Mouse (Mus musculus): ENCODE data around the gene Rasa1. TPM values are rescaled to one million over a fixed set of nuclear protein-coding genes. Genes with fewer than 3 reads are reported as not detected.

The Rasa1 gene
- polyA plus RNA-seq (2016; fragmentation: Nextera tagmentation; extraction: Ambion mirVana), result 47.3 and 48.8 TPM in 2 replicates

DNA sequence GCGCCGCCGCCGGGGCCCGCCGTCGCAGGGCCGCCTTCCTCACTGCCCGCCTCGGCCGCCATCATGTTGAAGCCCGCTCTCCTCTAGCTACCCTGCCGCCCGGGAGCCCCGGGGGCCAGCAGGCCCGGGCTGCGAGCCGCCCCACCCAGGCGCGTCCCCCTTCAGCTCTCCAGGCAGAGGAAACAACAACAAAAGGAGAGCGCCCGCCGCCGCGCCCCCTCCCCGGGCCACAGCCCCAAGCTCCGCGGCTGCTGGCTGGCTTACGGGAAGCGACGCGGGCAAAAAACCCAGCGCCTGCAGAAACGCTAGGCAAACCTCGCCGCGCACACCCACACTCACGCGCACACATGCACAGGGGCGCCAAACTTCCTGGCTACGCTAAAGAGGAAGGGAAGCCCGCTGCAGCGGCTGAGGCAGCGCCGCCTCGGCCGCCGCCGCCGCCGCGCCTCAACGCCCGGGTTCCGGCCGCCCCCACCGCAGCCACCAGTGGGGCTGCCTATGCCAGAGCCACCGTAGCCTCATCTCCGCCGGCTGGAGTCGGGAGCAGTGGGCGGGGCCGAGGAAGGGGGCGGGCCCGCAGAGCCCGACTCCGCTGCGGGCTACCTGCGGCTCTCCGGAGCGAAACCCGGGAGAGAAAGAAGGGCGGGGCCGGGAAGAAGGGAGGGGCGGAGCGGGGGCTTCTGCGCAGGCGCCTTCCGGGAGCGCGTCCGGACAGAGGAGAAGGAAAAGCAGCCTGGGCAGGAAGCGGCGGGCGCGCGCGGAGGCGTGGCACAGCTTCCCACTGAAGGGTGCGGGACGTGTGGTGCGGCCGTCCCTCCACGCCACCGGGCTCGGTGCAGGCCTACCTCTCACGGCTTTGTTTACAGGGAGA is at the start of gene Rasa1:
Gene Rasa1, minus strand, starts transcription at position 288 of the 871 bp plus-strand sequence.
- H3K4me1 ChIP-seq, result peaks cover 11% of the 10 kb centered on the region
- WGBS, result under 1% methylated on average over 94 of the region's 97 CpGs
- no peaks in the 10 kb centered on the region for H3K27me3 ChIP-seq (ENCODE audit: poor library complexity, severe bottlenecking)
- H3K27ac ChIP-seq, result peak within 1 kb of the TSS; percentile 99
- H3K4me3 ChIP-seq, result peak within 1 kb of the TSS; percentile 96
- no peaks in the 10 kb centered on the region for H3K9me3 ChIP-seq
- H3K36me3 ChIP-seq (replicated peaks), result no peaks in the 10 kb centered on the region; the same call in 1 of the 2 replicates
- DNase-seq (ENCODE audit: extremely low spot score, low spot score), result peak; percentile 96

DNA sequence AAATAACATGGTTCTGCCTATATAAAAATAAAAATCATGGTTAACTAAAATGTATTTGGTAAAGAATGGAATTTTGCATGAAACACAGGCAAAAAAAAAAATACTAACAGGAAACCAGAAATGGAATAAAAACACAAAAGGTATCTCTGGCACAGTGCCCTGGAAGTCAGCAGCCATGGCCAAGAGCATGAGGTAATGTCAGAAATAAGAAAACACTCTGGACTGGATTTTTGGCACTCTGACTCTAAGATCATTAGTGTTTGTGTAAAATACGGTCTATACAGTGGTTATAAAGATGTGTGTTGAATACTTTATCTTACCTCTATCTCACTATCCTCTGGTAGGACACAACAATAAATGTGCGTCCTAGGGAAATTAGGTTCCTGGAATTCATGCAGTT is 22.6 kb upstream of the Rasa1 start:
- Histone ChIP-seq H3K27me3 (ENCODE audit: poor library complexity, severe bottlenecking) (no peaks in the 10 kb centered on the region), H3K36me3 (replicated peaks) (no peaks in the 10 kb centered on the region), H3K4me3 (no peak overlapping the region), H3K4me1 (no peaks in the 10 kb centered on the region), H3K9me3 (no peaks in the 10 kb centered on the region), H3K27ac (no peak overlapping the region)
- 90% methylated on average over 2 of the region's 2 CpGs for WGBS
- no peak for DNase-seq (ENCODE audit: extremely low spot score, low spot score)

- 70% methylated on average over 5 of the region's 5 CpGs for WGBS
- no peaks in the 10 kb centered on the region for H3K9me3 ChIP-seq
- H3K27ac ChIP-seq, result no peak overlapping the region
- no peak overlapping the region for H3K4me3 ChIP-seq
- no peaks in the 10 kb centered on the region for H3K36me3 ChIP-seq (replicated peaks)
- H3K27me3 ChIP-seq (ENCODE audit: poor library complexity, severe bottlenecking), result no peaks in the 10 kb centered on the region
- no peak for DNase-seq (ENCODE audit: extremely low spot score, low spot score)
- no peaks in the 10 kb centered on the region for H3K4me1 ChIP-seq
These were observed 22.0 kb upstream of the Rasa1 start for GRCm38 (mm10) chr13:85310968-85311367.

GRCm38 (mm10) chr13:85310483-85310882 is 21.6 kb upstream of the Rasa1 start:
- no peaks in the 10 kb centered on the region for H3K9me3 ChIP-seq
- WGBS, result 92% methylated on average over 2 of the region's 2 CpGs

GRCm38 (mm10) chr13:85306039-85306438 is 17.1 kb upstream of the Rasa1 start:
- Histone ChIP-seq H3K4me1 (no peaks in the 10 kb centered on the region), H3K27me3 (ENCODE audit: poor library complexity, severe bottlenecking) (no peaks in the 10 kb centered on the region), H3K36me3 (replicated peaks) (no peaks in the 10 kb centered on the region), H3K9me3 (no peaks in the 10 kb centered on the region), H3K4me3 (no peak overlapping the region), H3K27ac (no peak overlapping the region)
- no peak for DNase-seq (ENCODE audit: extremely low spot score, low spot score)

More at GRCm38 (mm10) chr13:85310483-85310882, 21.6 kb upstream of the Rasa1 start:
- Histone ChIP-seq H3K27me3 (ENCODE audit: poor library complexity, severe bottlenecking) (no peaks in the 10 kb centered on the region), H3K36me3 (replicated peaks) (no peaks in the 10 kb centered on the region), H3K27ac (no peak overlapping the region), H3K4me3 (no peak overlapping the region), H3K4me1 (no peaks in the 10 kb centered on the region)
- DNase-seq (ENCODE audit: extremely low spot score, low spot score), result no peak

- Histone ChIP-seq H3K4me3 (no peak overlapping the region), H3K36me3 (replicated peaks) (no peaks in the 10 kb centered on the region; the same call in 1 of the 2 replicates)
- 78% methylated on average over 1 of the region's 1 CpGs for WGBS
These were observed 1.7 kb upstream of the Rasa1 start for GRCm38 (mm10) chr13:85290651-85291050.

DNA sequence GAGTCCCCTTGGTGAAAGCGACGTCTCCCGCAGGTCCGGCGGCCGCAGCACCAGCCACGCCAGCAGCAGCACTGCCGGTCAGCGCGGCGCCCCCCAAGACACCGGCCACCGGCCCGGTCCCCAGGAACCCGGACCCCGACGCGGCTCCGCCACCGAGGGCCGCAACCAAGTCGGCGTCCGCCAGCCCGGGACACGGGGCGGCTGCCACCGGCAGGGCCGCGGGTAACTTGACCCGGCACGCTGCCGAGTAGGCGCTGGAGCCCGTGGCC is 422 bp downstream of the Rasa1 start:
- Histone ChIP-seq H3K4me3 (peak overlapping the region; percentile 96), H3K9me3 (no peaks in the 10 kb centered on the region), H3K36me3 (replicated peaks) (no peaks in the 10 kb centered on the region; the same call in 1 of the 2 replicates), H3K4me1 (peaks cover 11% of the 10 kb centered on the region), H3K27me3 (ENCODE audit: poor library complexity, severe bottlenecking) (no peaks in the 10 kb centered on the region), H3K27ac (peak overlapping the region; percentile 99)
- DNase-seq (ENCODE audit: extremely low spot score, low spot score), result no peak
- WGBS, result 0% methylated on average over 34 of the region's 35 CpGs

More at GRCm38 (mm10) chr13:85290651-85291050, 1.7 kb upstream of the Rasa1 start:
- Histone ChIP-seq H3K27me3 (ENCODE audit: poor library complexity, severe bottlenecking) (no peaks in the 10 kb centered on the region), H3K4me1 (peaks cover 11% of the 10 kb centered on the region), H3K27ac (no peak overlapping the region), H3K9me3 (no peaks in the 10 kb centered on the region)
- DNase-seq (ENCODE audit: extremely low spot score, low spot score), result no peak

DNA sequence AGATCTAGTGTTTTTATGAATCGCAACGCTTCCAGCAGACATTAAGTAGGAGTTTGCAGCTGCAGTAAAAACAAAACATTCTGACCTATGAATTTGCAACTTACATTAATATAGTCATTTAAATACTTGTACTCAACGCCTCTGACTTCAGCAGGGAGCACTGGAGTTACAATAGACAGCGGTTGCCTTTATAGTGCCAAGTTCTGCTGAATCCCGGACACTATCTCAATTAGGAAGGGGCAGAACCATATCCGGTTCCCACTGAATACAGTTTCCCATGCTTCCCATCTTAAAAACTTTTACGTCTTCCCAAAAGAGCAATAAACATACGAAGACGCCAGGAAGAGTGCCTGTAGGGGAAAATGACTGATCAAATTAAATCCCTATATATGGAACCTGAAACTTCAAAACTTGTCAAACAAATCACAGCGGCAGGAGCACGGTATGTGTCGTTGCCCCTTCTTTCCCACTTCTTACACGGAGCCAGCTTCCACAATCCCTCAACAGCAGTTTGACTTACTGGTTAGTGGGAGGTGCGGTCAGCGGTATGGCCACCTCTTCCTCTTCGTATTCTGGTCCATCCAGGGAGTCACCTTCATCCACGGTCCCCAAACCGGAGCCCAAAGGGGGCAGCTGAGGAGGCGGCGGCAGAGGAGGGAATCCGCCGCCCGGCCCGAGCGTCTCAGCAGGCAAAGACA is 905 bp downstream of the Rasa1 start:
- Histone ChIP-seq H3K9me3 (no peaks in the 10 kb centered on the region), H3K27me3 (ENCODE audit: poor library complexity, severe bottlenecking) (no peaks in the 10 kb centered on the region), H3K27ac (peak overlapping the region; percentile 99), H3K36me3 (replicated peaks) (no peaks in the 10 kb centered on the region; the same call in 1 of the 2 replicates), H3K4me3 (peak overlapping the region; percentile 96), H3K4me1 (peaks cover 11% of the 10 kb centered on the region)
- WGBS, result 2% methylated on average over 25 of the region's 25 CpGs
- DNase-seq (ENCODE audit: extremely low spot score, low spot score), result no peak

DNA sequence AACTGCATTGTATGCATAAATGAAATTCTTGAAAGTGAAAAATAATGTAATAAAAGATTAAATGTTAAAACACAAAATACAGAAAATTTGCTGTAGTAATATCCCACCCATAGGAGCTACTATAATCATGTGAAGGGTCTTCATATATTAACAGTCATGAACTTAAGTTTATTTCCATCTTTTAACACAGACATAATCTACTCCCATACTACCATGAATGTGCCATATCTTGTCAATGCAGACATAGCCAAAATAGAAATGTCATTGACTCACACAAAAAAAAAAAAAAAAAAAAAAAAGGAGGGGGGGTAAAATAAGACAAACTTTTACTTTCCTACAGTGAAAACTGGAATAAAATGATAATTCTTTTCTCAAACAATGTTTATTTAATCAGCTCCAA is 6.3 kb downstream of the Rasa1 start:
- H3K27ac ChIP-seq, result no peak overlapping the region
- peaks cover 11% of the 10 kb centered on the region for H3K4me1 ChIP-seq
- H3K9me3 ChIP-seq, result no peaks in the 10 kb centered on the region

GRCm38 (mm10) chr13:85278951-85279350 is 10.0 kb downstream of the Rasa1 start:
- DNase-seq (ENCODE audit: extremely low spot score, low spot score), result no peak
- Histone ChIP-seq H3K27ac (no peak overlapping the region), H3K9me3 (no peaks in the 10 kb centered on the region), H3K4me1 (no peaks in the 10 kb centered on the region), H3K4me3 (no peak overlapping the region), H3K36me3 (replicated peaks) (no peaks in the 10 kb centered on the region), H3K27me3 (ENCODE audit: poor library complexity, severe bottlenecking) (no peaks in the 10 kb centered on the region)

More for the DNA sequence above, 6.3 kb downstream of the Rasa1 start:
- H3K27me3 ChIP-seq (ENCODE audit: poor library complexity, severe bottlenecking), result no peaks in the 10 kb centered on the region
- H3K4me3 ChIP-seq, result no peak overlapping the region
- no peak for DNase-seq (ENCODE audit: extremely low spot score, low spot score)
- H3K36me3 ChIP-seq (replicated peaks), result no peaks in the 10 kb centered on the region; the same call in 1 of the 2 replicates

DNA sequence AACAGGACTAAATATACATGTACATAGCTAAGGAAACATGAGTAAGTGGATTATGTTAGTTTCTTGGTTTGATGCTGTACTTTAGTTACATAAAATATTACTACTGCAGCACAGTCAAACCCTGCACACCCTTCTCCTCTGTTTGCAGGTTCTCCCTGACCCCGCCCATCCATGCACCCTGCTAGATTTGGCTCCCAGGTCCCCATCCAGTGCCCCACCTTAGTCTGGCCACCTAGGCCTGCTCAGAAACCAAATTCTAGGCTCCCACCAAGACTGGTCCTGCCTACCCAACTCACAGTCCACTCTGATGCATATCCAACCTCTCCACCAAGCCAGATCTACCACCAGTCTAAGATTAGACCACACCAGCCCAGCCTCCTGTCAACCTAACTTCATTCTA is 14.4 kb downstream of the Rasa1 start:
- H3K4me1 ChIP-seq, result no peaks in the 10 kb centered on the region
- H3K4me3 ChIP-seq, result no peak overlapping the region
- H3K36me3 ChIP-seq (replicated peaks), result no peaks in the 10 kb centered on the region
- DNase-seq (ENCODE audit: extremely low spot score, low spot score), result no peak
- WGBS, result 95% methylated on average over 1 of the region's 1 CpGs
- no peak overlapping the region for H3K27ac ChIP-seq
- H3K27me3 ChIP-seq (ENCODE audit: poor library complexity, severe bottlenecking), result no peaks in the 10 kb centered on the region
- no peaks in the 10 kb centered on the region for H3K9me3 ChIP-seq

DNA sequence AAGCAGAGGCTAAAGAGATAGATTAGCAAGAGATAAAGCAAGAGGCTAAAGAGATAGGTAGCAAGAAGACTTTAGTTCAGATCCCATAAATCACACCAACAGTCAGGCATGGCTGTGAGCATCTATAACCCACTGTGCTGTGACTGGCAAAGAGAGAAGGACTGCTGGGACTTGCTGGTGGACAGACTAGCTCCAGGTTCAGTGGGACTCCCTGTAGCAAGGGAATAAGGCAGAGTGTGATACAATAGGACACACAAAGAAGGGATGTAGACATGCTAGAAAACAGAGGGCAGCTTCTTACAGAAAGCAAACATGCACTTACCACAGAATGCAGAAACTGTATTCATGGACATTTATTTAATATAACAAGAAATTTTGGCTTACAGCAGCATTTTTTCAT is 15.1 kb downstream of the Rasa1 start:
- DNase-seq (ENCODE audit: extremely low spot score, low spot score), result no peak
- Histone ChIP-seq H3K4me3 (no peak overlapping the region), H3K4me1 (no peaks in the 10 kb centered on the region), H3K9me3 (no peaks in the 10 kb centered on the region), H3K27me3 (ENCODE audit: poor library complexity, severe bottlenecking) (no peaks in the 10 kb centered on the region), H3K27ac (no peak overlapping the region), H3K36me3 (replicated peaks) (no peaks in the 10 kb centered on the region)

DNA sequence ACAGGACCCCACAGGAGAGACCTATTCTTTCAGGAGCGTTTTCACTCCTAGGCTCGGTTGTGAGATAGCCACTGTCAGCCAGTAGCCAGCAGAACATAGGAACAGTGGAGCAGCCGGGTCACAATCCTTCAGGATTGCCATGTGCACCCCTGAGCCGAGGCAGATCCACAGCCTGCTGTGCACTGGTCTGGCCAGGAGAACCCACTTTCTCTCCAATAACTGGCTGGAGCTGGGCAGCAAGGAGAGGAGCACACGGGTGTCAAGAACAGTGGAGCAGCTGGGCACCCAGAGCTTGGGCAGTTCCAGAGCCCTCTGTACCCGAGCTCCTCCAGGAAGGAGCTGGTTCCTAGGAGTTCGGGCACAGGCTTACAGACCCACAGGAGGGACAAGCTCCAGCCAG is 50.2 kb downstream of the Rasa1 start:
- no peaks in the 10 kb centered on the region for H3K9me3 ChIP-seq
- DNase-seq (ENCODE audit: extremely low spot score, low spot score), result no peak
- H3K36me3 ChIP-seq (replicated peaks), result peaks cover 39% of the 10 kb centered on the region
- WGBS, result 89% methylated on average over 7 of the region's 7 CpGs
- no peak overlapping the region for H3K4me3 ChIP-seq
- H3K27me3 ChIP-seq (ENCODE audit: poor library complexity, severe bottlenecking), result no peaks in the 10 kb centered on the region
- no peak overlapping the region for H3K27ac ChIP-seq
- H3K4me1 ChIP-seq, result no peaks in the 10 kb centered on the region
